Mouse (Mus musculus) liver, adult 2 months (tissue): ENCODE results near the gene Ccdc183. TPM values are rescaled to one million over a fixed set of nuclear protein-coding genes. Genes with fewer than 3 reads are reported as not detected.

Source experiments
- DNase-seq: peaks from one replicate; pipeline ENCODE4 v3.0.0-alpha.2; 2011; ENCODE audit warnings: low read depth, low spot score; ENCODE audit errors: extremely low read depth
- H3K27ac ChIP-seq: fragments of 200-500 bp; replicated peaks from 2 replicates; pipeline ENCODE4 v1.5.1; 2012; ENCODE audit warnings: low read depth, mild to moderate bottlenecking, control low read depth, inconsistent platforms, low read length; ENCODE audit not compliant: insufficient read depth
- H3K27me3 ChIP-seq: fragments of 200-500 bp; 2 replicates; pipeline ENCODE4 v1.6.1; 2012; ENCODE audit warnings: mild to moderate bottlenecking, moderate library complexity, low read length, inconsistent platforms; ENCODE audit not compliant: control insufficient read depth, insufficient read depth
- H3K36me3 ChIP-seq: fragments of 200-500 bp; 2 replicates; pipeline ENCODE4 v1.6.1; 2012; ENCODE audit warnings: low read length, inconsistent platforms; ENCODE audit not compliant: control insufficient read depth, insufficient read depth
- H3K4me1 ChIP-seq: fragments of 200-500 bp; 2 replicates; pipeline ENCODE4 v1.6.1; 2011; ENCODE audit warnings: low read length; ENCODE audit not compliant: control insufficient read depth, insufficient read depth
- H3K4me3 ChIP-seq: fragments of 200-500 bp; 2 replicates; pipeline ENCODE4 v1.5.1; 2011; ENCODE audit warnings: low read depth, mild to moderate bottlenecking, control low read depth, low read length, moderate library complexity; ENCODE audit not compliant: insufficient read depth
- H3K79me2 ChIP-seq: fragments of 200-500 bp; 2 replicates; pipeline ENCODE4 v1.6.1; 2012; ENCODE audit warnings: inconsistent platforms, mild to moderate bottlenecking, low read length, moderate library complexity; ENCODE audit not compliant: control insufficient read depth, insufficient read depth
- H3K9ac ChIP-seq: fragments of 200-500 bp; 2 replicates; pipeline ENCODE4 v1.6.1; 2012; ENCODE audit warnings: low read depth, mild to moderate bottlenecking, control low read depth, inconsistent platforms, low read length
- CTCF ChIP-seq: fragments of 200-500 bp; IDR thresholded peaks from 2 replicates; pipeline ENCODE4 v1.5.1; 2011; ENCODE audit warnings: low read depth, low read length, control low read depth
- POLR2A ChIP-seq: fragments of 200-500 bp; IDR thresholded peaks from 2 replicates; pipeline ENCODE4 v1.6.1; 2011; ENCODE audit warnings: low read length, control low read depth; ENCODE audit not compliant: insufficient read depth; ENCODE audit errors: extremely low read depth
- WGBS: fragments of 180-500 bp; shearing (Covaris S2); methylation state at CpG from one replicate; pipeline ENCODE4 v1.1.7; 2018; 5-methylcytosine and 5-hydroxymethylcytosine counted together
- polyA plus RNA-seq: library from polyadenylated mRNA; depleted of rRNA; stranded (reverse); fragments of >200 nt; gene quantifications from 2 replicates; pipeline ENCODE4 v1.2.3, GENCODE M21; 2012
- total RNA-seq: library from RNA; depleted of rRNA; stranded (reverse); fragments of >200 nt; gene quantifications from 2 replicates; pipeline ENCODE4 v1.2.3, GENCODE M21; 2014

Ccdc183 gene
- total and polyA plus RNA-seq, 2 experiments: under 0.01 to 0.06 TPM

GRCm38 (mm10) chr2:25571221-25571620, 46.3 kb downstream of the Ccdc183 start:
- no peak for TF ChIP-seq CTCF
- TF ChIP-seq POLR2A: no peak
- H3K9ac ChIP-seq: no peak overlapping the region

GRCm38 (mm10) chr2:25569323-25569722, 48.2 kb downstream of the Ccdc183 start:
- DNase-seq: no peak
- TF ChIP-seq CTCF: no peak
- no peak for TF ChIP-seq POLR2A
- WGBS: 97% methylated on average over 3 of the region's 3 CpGs
- H3K27me3 ChIP-seq: no peaks in the 10 kb centered on the region
- H3K36me3 ChIP-seq: no peaks in the 10 kb centered on the region
- H3K27ac ChIP-seq: no peak overlapping the region
- H3K79me2 ChIP-seq: no peaks in the 10 kb centered on the region
- H3K4me1 ChIP-seq: no peaks in the 10 kb centered on the region
- H3K4me3 ChIP-seq: no peak overlapping the region
- H3K9ac ChIP-seq: no peak overlapping the region

More at GRCm38 (mm10) chr2:25571221-25571620, 46.3 kb downstream of the Ccdc183 start:
- H3K79me2 ChIP-seq: no peaks in the 10 kb centered on the region
- no peaks in the 10 kb centered on the region for H3K36me3 ChIP-seq
- peaks cover 6% of the 10 kb centered on the region; the same call in 1 of the 2 replicates for H3K4me1 ChIP-seq
- H3K4me3 ChIP-seq: no peak overlapping the region
- H3K27ac ChIP-seq: no peak overlapping the region
- DNase-seq: no peak
- WGBS: 90% methylated on average over 4 of the region's 4 CpGs
- no peaks in the 10 kb centered on the region for H3K27me3 ChIP-seq

GRCm38 (mm10) chr2:25568473-25569019, 48.9 kb downstream of the Ccdc183 start:
- no peak overlapping the region for H3K4me3 ChIP-seq
- no peaks in the 10 kb centered on the region for H3K36me3 ChIP-seq
- WGBS: 82% methylated on average over 6 of the region's 6 CpGs
- no peaks in the 10 kb centered on the region for H3K79me2 ChIP-seq
- no peak for DNase-seq
- H3K27me3 ChIP-seq: no peaks in the 10 kb centered on the region
- TF ChIP-seq POLR2A (no peak), CTCF (no peak)
- no peaks in the 10 kb centered on the region for H3K4me1 ChIP-seq
- H3K9ac ChIP-seq: no peak overlapping the region
- H3K27ac ChIP-seq: no peak overlapping the region

GRCm38 (mm10) chr2:25566558-25566957, 50.9 kb downstream of the Ccdc183 start:
- WGBS: 86% methylated on average over 6 of the region's 6 CpGs
- H3K27ac ChIP-seq: no peak overlapping the region
- DNase-seq: no peak
- peaks cover 15% of the 10 kb centered on the region for H3K36me3 ChIP-seq
- H3K27me3 ChIP-seq: no peaks in the 10 kb centered on the region
- H3K9ac ChIP-seq: no peak overlapping the region
- no peak for TF ChIP-seq POLR2A
- peak; percentile 36 for TF ChIP-seq CTCF
- no peaks in the 10 kb centered on the region for H3K4me1 ChIP-seq
- H3K79me2 ChIP-seq: no peaks in the 10 kb centered on the region
- no peak overlapping the region for H3K4me3 ChIP-seq

GRCm38 (mm10) chr2:25565741-25566140, 51.7 kb downstream of the Ccdc183 start:
- no peaks in the 10 kb centered on the region for H3K4me1 ChIP-seq

GRCm38 (mm10) chr2:25561946-25562345, 55.5 kb downstream of the Ccdc183 start:
- no peak overlapping the region for H3K27ac ChIP-seq
- DNase-seq: no peak
- H3K4me3 ChIP-seq: no peak overlapping the region
- H3K4me1 ChIP-seq: peaks cover 10% of the 10 kb centered on the region
- WGBS: 92% methylated on average over 9 of the region's 9 CpGs
- no peak for TF ChIP-seq POLR2A
- TF ChIP-seq CTCF: no peak
- H3K9ac ChIP-seq: no peak overlapping the region
- no peaks in the 10 kb centered on the region for H3K27me3 ChIP-seq
- peaks cover 35% of the 10 kb centered on the region for H3K36me3 ChIP-seq
- H3K79me2 ChIP-seq: peaks cover 19% of the 10 kb centered on the region

More at GRCm38 (mm10) chr2:25565741-25566140, 51.7 kb downstream of the Ccdc183 start:
- H3K4me3 ChIP-seq: no peak overlapping the region
- 93% methylated on average over 8 of the region's 8 CpGs for WGBS
- no peaks in the 10 kb centered on the region for H3K27me3 ChIP-seq
- H3K9ac ChIP-seq: no peak overlapping the region
- no peak for TF ChIP-seq POLR2A
- no peak for TF ChIP-seq CTCF
- no peak overlapping the region for H3K27ac ChIP-seq
- no peaks in the 10 kb centered on the region for H3K79me2 ChIP-seq
- no peak for DNase-seq
- H3K36me3 ChIP-seq: peaks cover 23% of the 10 kb centered on the region
